Mouse (Mus musculus): ENCODE measurements around the gene Palld.

GRCm38 (mm10) chr8:61773595-61774088 is 128.8 kb downstream of the Palld start:
- no peak for TF ChIP-seq CTCF (IDR thresholded peaks at IDR 0.05; ENCODE audit: extremely low read depth, insufficient read length, insufficient replicate concordance, low read depth, low read length)
- no peak for TF ChIP-seq POLR2A (IDR thresholded peaks at IDR 0.05; ENCODE audit: low read depth, low read length)

All from small intestine, adult 2 months (tissue).